Mouse (Mus musculus): Measurements from ENCODE around the gene Hnrnph1. TPM values are rescaled to one million over a fixed set of nuclear protein-coding genes. Genes with fewer than 3 reads are reported as not detected.

Hnrnph1 gene
- polyA plus RNA-seq, 1 experiment from 2014 or later = 400 TPM

- Histone ChIP-seq H3K4me1 (peaks cover 16% of the 10 kb centered on the region), H3K9ac (no peak overlapping the region), H3K27ac (replicated peaks) (no peak overlapping the region), H3K27me3 (no peaks in the 10 kb centered on the region), H3K36me3 (no peaks in the 10 kb centered on the region), H3K4me2 (replicated peaks) (no peak overlapping the region), H3K4me3 (replicated peaks) (no peak overlapping the region), H3K9me3 (replicated peaks) (no peaks in the 10 kb centered on the region)
- no peak for ATAC-seq (ENCODE audit: insufficient number of reproducible peaks, low FRiP score, low TSS enrichment, low read depth)
- 100% methylated on average over 1 of the region's 1 CpGs for WGBS
Observed at GRCm38 (mm10) chr11:50373621-50374020, 3.2 kb upstream of the Hnrnph1 start.

GRCm38 (mm10) chr11:50374286-50375015, 2.3 kb upstream of the Hnrnph1 start:
- H3K27ac ChIP-seq (replicated peaks) = no peak overlapping the region
- H3K4me2 ChIP-seq (replicated peaks) = no peak overlapping the region
- no peak overlapping the region for H3K9ac ChIP-seq
- no peak overlapping the region for H3K4me3 ChIP-seq (replicated peaks)
- peaks cover 21% of the 10 kb centered on the region for H3K4me1 ChIP-seq
- WGBS = 86% methylated on average over 13 of the region's 13 CpGs
- ATAC-seq (ENCODE audit: insufficient number of reproducible peaks, low FRiP score, low TSS enrichment, low read depth) = no peak
- H3K27me3 ChIP-seq = no peaks in the 10 kb centered on the region
- no peaks in the 10 kb centered on the region for H3K9me3 ChIP-seq (replicated peaks)
- H3K36me3 ChIP-seq = peaks cover under 1% of the 10 kb centered on the region; the same call in 1 of the 2 replicates

- H3K36me3 ChIP-seq = peaks cover 4% of the 10 kb centered on the region
- no peak overlapping the region for H3K9ac ChIP-seq
- no peaks in the 10 kb centered on the region for H3K9me3 ChIP-seq (replicated peaks)
- ATAC-seq (ENCODE audit: insufficient number of reproducible peaks, low FRiP score, low TSS enrichment, low read depth) = no peak
- no peak overlapping the region for H3K4me2 ChIP-seq (replicated peaks)
- WGBS = 69% methylated on average over 5 of the region's 5 CpGs
- H3K27ac ChIP-seq (replicated peaks) = no peak overlapping the region
- peaks cover 26% of the 10 kb centered on the region for H3K4me1 ChIP-seq
- no peak overlapping the region for H3K4me3 ChIP-seq (replicated peaks)
- no peaks in the 10 kb centered on the region for H3K27me3 ChIP-seq
Observed at GRCm38 (mm10) chr11:50375421-50375820, 1.4 kb upstream of the Hnrnph1 start.

GRCm38 (mm10) chr11:50376156-50376790, 517 bp upstream of the Hnrnph1 start:
- peak overlapping the region; percentile 82 for H3K4me3 ChIP-seq (replicated peaks)
- peaks cover 4% of the 10 kb centered on the region for H3K36me3 ChIP-seq
- peak overlapping the region; percentile 50 for H3K9ac ChIP-seq
- peaks cover 24% of the 10 kb centered on the region for H3K4me1 ChIP-seq
- peak overlapping the region; percentile 100 for H3K27ac ChIP-seq (replicated peaks)
- H3K9me3 ChIP-seq (replicated peaks) = no peaks in the 10 kb centered on the region
- ATAC-seq (ENCODE audit: insufficient number of reproducible peaks, low FRiP score, low TSS enrichment, low read depth) = no peak
- WGBS = 20% methylated on average over 10 of the region's 10 CpGs
- no peaks in the 10 kb centered on the region for H3K27me3 ChIP-seq
- H3K4me2 ChIP-seq (replicated peaks) = peak overlapping the region; percentile 90

- H3K4me3 ChIP-seq (replicated peaks) = peak overlapping the region; percentile 82
- H3K4me1 ChIP-seq = peaks cover 21% of the 10 kb centered on the region
- peak overlapping the region; percentile 95 for H3K9ac ChIP-seq
- peak overlapping the region; percentile 90 for H3K4me2 ChIP-seq (replicated peaks)
- H3K9me3 ChIP-seq (replicated peaks) = no peaks in the 10 kb centered on the region
- no peaks in the 10 kb centered on the region for H3K27me3 ChIP-seq
- WGBS = under 1% methylated on average over 71 of the region's 71 CpGs
- ATAC-seq (ENCODE audit: insufficient number of reproducible peaks, low FRiP score, low TSS enrichment, low read depth) = peak; percentile 80
- H3K27ac ChIP-seq (replicated peaks) = peak overlapping the region; percentile 100
- H3K36me3 ChIP-seq = peaks cover 12% of the 10 kb centered on the region
Observed at GRCm38 (mm10) chr11:50377892-50378684, 1.3 kb downstream of the Hnrnph1 start.

GRCm38 (mm10) chr11:50379023-50379752, 2.4 kb downstream of the Hnrnph1 start:
- WGBS = 51% methylated on average over 12 of the region's 12 CpGs
- Histone ChIP-seq H3K27me3 (no peaks in the 10 kb centered on the region), H3K27ac (replicated peaks) (peak overlapping the region; percentile 100; the same call in 1 of the 2 replicates), H3K4me3 (replicated peaks) (peak overlapping the region; percentile 82), H3K9me3 (replicated peaks) (no peaks in the 10 kb centered on the region), H3K4me1 (peaks cover 21% of the 10 kb centered on the region), H3K9ac (0 out of 2 replicates have a peak overlapping the region, but pooled peaks have one; percentile 95), H3K36me3 (peaks cover 17% of the 10 kb centered on the region), H3K4me2 (replicated peaks) (peak overlapping the region; percentile 64)
- no peak for ATAC-seq (ENCODE audit: insufficient number of reproducible peaks, low FRiP score, low TSS enrichment, low read depth)

- H3K9me3 ChIP-seq (replicated peaks) = no peaks in the 10 kb centered on the region
- peak overlapping the region; percentile 20 for H3K4me3 ChIP-seq (replicated peaks)
- H3K4me1 ChIP-seq = peaks cover 17% of the 10 kb centered on the region
- peaks cover 30% of the 10 kb centered on the region for H3K36me3 ChIP-seq
- no peak overlapping the region for H3K9ac ChIP-seq
- 35% methylated on average over 4 of the region's 4 CpGs for WGBS
- H3K4me2 ChIP-seq (replicated peaks) = peak overlapping the region; percentile 36; the same call in 1 of the 2 replicates
- H3K27ac ChIP-seq (replicated peaks) = no peak overlapping the region
- no peak for ATAC-seq (ENCODE audit: insufficient number of reproducible peaks, low FRiP score, low TSS enrichment, low read depth)
- H3K27me3 ChIP-seq = no peaks in the 10 kb centered on the region
Observed at GRCm38 (mm10) chr11:50381311-50381710, 4.5 kb downstream of the Hnrnph1 start.

GRCm38 (mm10) chr11:50387167-50387679, 10.4 kb downstream of the Hnrnph1 start:
- ATAC-seq (ENCODE audit: insufficient number of reproducible peaks, low FRiP score, low TSS enrichment, low read depth) = no peak
- Histone ChIP-seq H3K27me3 (no peaks in the 10 kb centered on the region), H3K4me1 (no peaks in the 10 kb centered on the region), H3K36me3 (peaks cover 70% of the 10 kb centered on the region), H3K27ac (replicated peaks) (no peak overlapping the region), H3K4me3 (replicated peaks) (no peak overlapping the region), H3K9ac (no peak overlapping the region), H3K4me2 (replicated peaks) (no peak overlapping the region), H3K9me3 (replicated peaks) (no peaks in the 10 kb centered on the region)
- 68% methylated on average over 3 of the region's 3 CpGs for WGBS

- Histone ChIP-seq H3K9me3 (replicated peaks) (no peaks in the 10 kb centered on the region), H3K27me3 (no peaks in the 10 kb centered on the region), H3K9ac (no peak overlapping the region), H3K27ac (replicated peaks) (no peak overlapping the region), H3K4me1 (no peaks in the 10 kb centered on the region), H3K36me3 (peaks cover 66% of the 10 kb centered on the region), H3K4me2 (replicated peaks) (no peak overlapping the region), H3K4me3 (replicated peaks) (no peak overlapping the region)
- no peak for ATAC-seq (ENCODE audit: insufficient number of reproducible peaks, low FRiP score, low TSS enrichment, low read depth)
- 81% methylated on average over 4 of the region's 4 CpGs for WGBS
Observed at GRCm38 (mm10) chr11:50387697-50388096, 10.9 kb downstream of the Hnrnph1 start.

- WGBS = 91% methylated on average over 3 of the region's 3 CpGs
- H3K4me3 ChIP-seq (replicated peaks) = no peak overlapping the region
- no peak overlapping the region for H3K4me2 ChIP-seq (replicated peaks)
- no peaks in the 10 kb centered on the region for H3K27me3 ChIP-seq
- peaks cover 63% of the 10 kb centered on the region for H3K36me3 ChIP-seq
- no peak overlapping the region for H3K9ac ChIP-seq
- no peaks in the 10 kb centered on the region for H3K9me3 ChIP-seq (replicated peaks)
- ATAC-seq (ENCODE audit: insufficient number of reproducible peaks, low FRiP score, low TSS enrichment, low read depth) = no peak; the same call in 1 of the 2 replicates
- no peaks in the 10 kb centered on the region for H3K4me1 ChIP-seq
- no peak overlapping the region for H3K27ac ChIP-seq (replicated peaks)
Observed at GRCm38 (mm10) chr11:50388217-50388929, 11.6 kb downstream of the Hnrnph1 start.

All from embryonic facial prominence, embryonic 15.5 days (tissue).